Mouse (Mus musculus): ENCODE measurements around the gene Myh2.

GRCm38 (mm10) chr11:67135532-67135931, 35.3 kb upstream of the Myh2 start:
- TF ChIP-seq GATA1 (IDR thresholded peaks at IDR 0.05; ENCODE audit: borderline replicate concordance, low read length) (no peak), GATA2 (IDR thresholded peaks at IDR 0.05; ENCODE audit: borderline replicate concordance, low read depth, low read length) (no peak), CTCF (IDR thresholded peaks at IDR 0.05; ENCODE audit: low read depth, low read length) (no peak)
